Mouse (Mus musculus): Measurements from ENCODE around the gene Gng10. TPM values are rescaled to one million over a fixed set of nuclear protein-coding genes. Genes with fewer than 3 reads are reported as not detected.

Gng10 gene
- polyA plus RNA-seq, 1 experiment from 2014 or later: 89.6 TPM

DNA sequence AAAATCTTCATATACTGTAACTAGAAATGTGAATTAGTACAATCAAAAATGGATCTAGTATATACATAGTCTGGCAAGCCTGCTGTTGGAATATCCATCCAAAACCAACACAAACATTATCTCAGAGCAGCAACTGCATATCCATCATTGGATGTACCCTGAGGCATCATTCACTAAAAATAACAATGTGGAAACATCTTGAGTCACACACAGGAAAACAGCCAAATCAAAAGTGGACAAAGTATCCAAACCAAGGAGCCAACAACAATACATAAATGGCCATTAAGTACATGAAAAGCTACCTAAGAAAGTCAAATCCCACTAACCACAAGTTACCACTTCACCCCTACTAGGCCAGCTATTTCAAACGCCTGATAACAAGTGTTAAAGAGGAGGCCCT, 54.5 kb downstream of the Gng10 start:
- no peaks in the 10 kb centered on the region for H3K4me1 ChIP-seq (ENCODE audit: control insufficient read depth, insufficient read depth, low read length)
- H3K9ac ChIP-seq (ENCODE audit: low read length): no peak overlapping the region
- 75% methylated on average over 1 of the region's 1 CpGs for WGBS
- ATAC-seq (ENCODE audit: insufficient read depth, low FRiP score, low TSS enrichment) (no peak), DNase-seq (ENCODE audit: low spot score) (no peak)
- no peaks in the 10 kb centered on the region for H3K9me3 ChIP-seq (ENCODE audit: control insufficient read depth, low read length)
- no peak overlapping the region for H3K4me2 ChIP-seq (ENCODE audit: low read depth)
- no peak overlapping the region for H3K4me3 ChIP-seq (ENCODE audit: low read depth, low read length)
- H3K27ac ChIP-seq (ENCODE audit: low read depth, low read length): no peak overlapping the region
- H3K36me3 ChIP-seq (ENCODE audit: control insufficient read depth, insufficient read depth, low read length): no peaks in the 10 kb centered on the region
- H3K27me3 ChIP-seq (ENCODE audit: control insufficient read depth, insufficient read depth, low read length): no peaks in the 10 kb centered on the region

Other genes starting within 250 kb of the Gng10 start
- not detected in 2 replicates for gene Olfr267, start 247.4 kb upstream of the Gng10 start, polyA plus RNA-seq (2014; fragmentation: Nextera tagmentation; extraction: Ambion mirVana)
- gene Ecpas, start 122.3 kb upstream of the Gng10 start, polyA plus RNA-seq (2014; fragmentation: Nextera tagmentation; extraction: Ambion mirVana): 36.9 and 47.7 TPM in 2 replicates
- gene Zkscan16, start 91.5 kb upstream of the Gng10 start, polyA plus RNA-seq (2014; fragmentation: Nextera tagmentation; extraction: Ambion mirVana): 1.3 and 1.5 TPM in 2 replicates
- gene Ptgr1, start 48.0 kb upstream of the Gng10 start, polyA plus RNA-seq (2014; fragmentation: Nextera tagmentation; extraction: Ambion mirVana): 14.7 and 16.1 TPM in 2 replicates
- 7.8 and 7.9 TPM in 2 replicates for gene Dnajc25, start 40.0 kb upstream of the Gng10 start, polyA plus RNA-seq (2014; fragmentation: Nextera tagmentation; extraction: Ambion mirVana)
- gene Gm20503, start 31.9 kb upstream of the Gng10 start, polyA plus RNA-seq (2014; fragmentation: Nextera tagmentation; extraction: Ambion mirVana): 8.3 and 10.6 TPM in 2 replicates
- not detected in 2 replicates for gene AI481877, start 103.9 kb downstream of the Gng10 start, polyA plus RNA-seq (2014; fragmentation: Nextera tagmentation; extraction: Ambion mirVana)
- gene Ugcg, start 154.2 kb downstream of the Gng10 start, polyA plus RNA-seq (2014; fragmentation: Nextera tagmentation; extraction: Ambion mirVana): 12.1 and 12.4 TPM in 2 replicates

Measured in neural tube, embryonic 11.5 days (tissue).